Mouse (Mus musculus) right cerebral cortex, postnatal 10 days (tissue): ENCODE results near the gene Pcnx3.
A peak's percentile ranks its signal among the peaks of the same experiment; 100 is the strongest.

Experiments
- DNase-seq, 2 experiments: peaks; one replicate each; pipeline ENCODE4 v3.0.0; 2021; ENCODE audit warnings: low spot score in 2 of 2

Pcnx3 gene

GRCm38 (mm10) chr19:5688200-5689087 lies at the start of gene Pcnx3, which contains the start of gene Map3k11:
Gene Pcnx3, minus strand, starts transcription at chr19:5688908.
Gene Map3k11, plus strand, starts transcription at chr19:5688742.
- DNase-seq, result peak; percentile 99

GRCm38 (mm10) chr19:5734325-5734724 lies 45.6 kb upstream of the Pcnx3 start:
- no peak for DNase-seq

GRCm38 (mm10) chr19:5731264-5731978 lies 42.7 kb upstream of the Pcnx3 start:
- peak; percentile 96 for DNase-seq

GRCm38 (mm10) chr19:5730314-5731186 lies 41.8 kb upstream of the Pcnx3 start:
- DNase-seq, result peak; percentile 49 to 59

GRCm38 (mm10) chr19:5729444-5729815 lies 40.7 kb upstream of the Pcnx3 start, which contains the start of gene Fam89b:
Gene Fam89b, minus strand, starts transcription at chr19:5729653.
- peak; percentile 91 for DNase-seq

- peak; percentile 81 to 82 for DNase-seq
Observed at GRCm38 (mm10) chr19:5728631-5729443, 40.1 kb upstream of the Pcnx3 start.

GRCm38 (mm10) chr19:5727701-5728100 lies 39.0 kb upstream of the Pcnx3 start:
- DNase-seq, result peak; percentile 84 to 91

GRCm38 (mm10) chr19:5726961-5727578 lies 38.4 kb upstream of the Pcnx3 start:
- no peak for DNase-seq

GRCm38 (mm10) chr19:5725767-5726515 lies 37.2 kb upstream of the Pcnx3 start, which contains the start of gene Ehbp1l1:
Gene Ehbp1l1, minus strand, starts transcription at chr19:5726317.
- no peak for DNase-seq

- DNase-seq, result no peak
Observed at GRCm38 (mm10) chr19:5725029-5725707, 36.5 kb upstream of the Pcnx3 start.

- peak in 1 of 2 experiments; percentile 63 for DNase-seq
Observed at GRCm38 (mm10) chr19:5724549-5724941, 35.8 kb upstream of the Pcnx3 start.

- no peak for DNase-seq
Observed at GRCm38 (mm10) chr19:5723934-5724548, 35.3 kb upstream of the Pcnx3 start.

- DNase-seq, result no peak
Observed at GRCm38 (mm10) chr19:5722848-5723425, 34.2 kb upstream of the Pcnx3 start.

- no peak for DNase-seq
Observed at GRCm38 (mm10) chr19:5721233-5721632, 32.5 kb upstream of the Pcnx3 start.

- DNase-seq, result peak; percentile 59 to 60
Observed at GRCm38 (mm10) chr19:5716955-5717354, 28.2 kb upstream of the Pcnx3 start.

- DNase-seq, result peak; percentile 80 to 82
Observed at GRCm38 (mm10) chr19:5715793-5716688, 27.3 kb upstream of the Pcnx3 start.

GRCm38 (mm10) chr19:5713730-5714129 lies 25.0 kb upstream of the Pcnx3 start:
- peak in 1 of 2 experiments; percentile 67 for DNase-seq
